Comparison of ENCODE assay signal across 16 mouse cellular contexts in the genomic region with DNA sequence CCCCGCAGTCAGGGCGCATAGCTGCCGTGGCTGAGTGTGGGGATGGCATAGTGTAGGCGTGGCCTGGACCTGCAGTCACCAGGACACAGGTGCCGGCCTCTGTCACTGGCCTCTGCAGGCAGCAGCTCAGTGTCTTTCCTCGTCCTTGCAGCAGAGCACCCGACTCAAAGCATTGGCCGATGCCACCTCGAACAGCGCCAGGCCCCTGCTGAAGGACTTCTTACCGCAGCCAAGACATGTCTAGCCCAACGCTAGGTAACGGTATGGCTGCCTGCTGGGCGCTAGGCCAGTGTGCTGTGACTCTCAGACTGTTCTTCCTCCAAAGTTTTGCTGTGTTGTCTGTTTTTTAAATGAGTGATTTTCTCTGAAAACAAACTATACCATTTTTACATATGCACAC.
"Had no signal": no experiment of that assay in that cellular context is flagged by ENCODE, and none has a peak within 500 bp of the region (broad histone marks: within the 10 kb centered on the region; RNA-seq: fewer than 3 reads in every experiment).

No protein-coding gene starts in this region.

- H3K4me1 ChIP-seq: liver, embryonic 13.5 days; midbrain, embryonic 10.5 days; neural tube, embryonic 12.5 days; neural tube, embryonic 15.5 days had no signal

- H3K27me3 ChIP-seq: neural tube, embryonic 12.5 days; neural tube, embryonic 15.5 days had no signal

- H3K36me3 ChIP-seq: liver, embryonic 13.5 days had no signal

- H3K4me3 ChIP-seq: liver, embryonic 13.5 days; midbrain, embryonic 10.5 days; neural tube, embryonic 12.5 days; neural tube, embryonic 15.5 days had no signal

- H3K9me3 ChIP-seq: liver, embryonic 13.5 days; midbrain, embryonic 10.5 days; neural tube, embryonic 12.5 days; neural tube, embryonic 15.5 days had no signal

- DNase-seq: kidney, postnatal 14 days; kidney, postnatal 4 days; liver, embryonic 13.5 days; lung, adult 2 months; lung, postnatal 14 days; lung, postnatal 4 days; midbrain, embryonic 14.5 days; right cerebral cortex, adult 18-20 months; right cerebral cortex, postnatal 14 days; right cerebral cortex, postnatal 4 days; thymus, adult 2 months; thymus, postnatal 14 days; thymus, postnatal 4 days had no signal
